Mouse (Mus musculus) embryonic facial prominence, embryonic 11.5 days (tissue): ENCODE measurements around the gene Hist1h1d. TPM values are rescaled to one million over a fixed set of nuclear protein-coding genes. Genes with fewer than 3 reads are reported as not detected.
"Not testable (repeated sequence)": the region's sequence is repeated elsewhere in the genome, so short reads cannot be mapped to it uniquely, and the experiment has no call there.

ENCODE experiments used
- ATAC-seq: fragments of 200-750 bp; cut with Nextera tagmentation; replicated peaks from 2 replicates; pipeline ENCODE4 v1.8.0; 2017; ENCODE audit warnings: low read depth; ENCODE audit not compliant: insufficient number of reproducible peaks, low FRiP score, low TSS enrichment
- DNase-seq: peaks from one replicate; pipeline ENCODE4 v3.0.0-alpha.2; 2015; ENCODE audit warnings: low spot score
- H3K27ac ChIP-seq: fragments of 300-500 bp; sonication (generic); replicated peaks from 2 replicates; pipeline ENCODE4 v1.5.1; 2014; ENCODE audit warnings: mild to moderate bottlenecking, low read depth, low read length, control low read depth
- H3K27me3 ChIP-seq: fragments of 300-500 bp; sonication (generic); 2 replicates; pipeline ENCODE4 v1.6.1; 2014; ENCODE audit warnings: mild to moderate bottlenecking, low read length, moderate library complexity, mixed read lengths; ENCODE audit not compliant: control insufficient read depth, insufficient read depth
- H3K36me3 ChIP-seq: fragments of 300-500 bp; sonication (generic); replicated peaks from 2 replicates; pipeline ENCODE4 v1.6.1; 2014; ENCODE audit warnings: low read depth, mild to moderate bottlenecking, low read length, moderate library complexity, mixed read lengths; ENCODE audit not compliant: control insufficient read depth, insufficient read depth
- H3K4me1 ChIP-seq: fragments of 300-500 bp; sonication (generic); 2 replicates; pipeline ENCODE4 v1.6.1; 2014; ENCODE audit warnings: low read length, mixed read lengths; ENCODE audit not compliant: control insufficient read depth, insufficient read depth
- H3K4me2 ChIP-seq: fragments of 300-500 bp; sonication (generic); 2 replicates; pipeline ENCODE4 v1.6.1; 2014; ENCODE audit warnings: low read depth, mild to moderate bottlenecking, control low read depth, low read length, moderate library complexity
- H3K4me3 ChIP-seq: fragments of 300-500 bp; sonication (generic); 2 replicates; pipeline ENCODE4 v1.5.1; 2014; ENCODE audit warnings: low read depth, low read length, control low read depth
- H3K9ac ChIP-seq: fragments of 300-500 bp; sonication (generic); replicated peaks from 2 replicates; pipeline ENCODE4 v1.6.1; 2014; ENCODE audit warnings: mild to moderate bottlenecking, control low read depth, low read length
- H3K9me3 ChIP-seq: fragments of 300-500 bp; sonication (generic); replicated peaks from 2 replicates; pipeline ENCODE4 v1.6.1; 2016; ENCODE audit warnings: mild to moderate bottlenecking, low read length, inconsistent platforms, mixed read lengths; ENCODE audit not compliant: control insufficient read depth
- WGBS: fragments of 180-500 bp; shearing (Covaris S2); extraction: QIAGEN DNeasy Blood & Tissue Kit; methylation state at CpG from one replicate; pipeline ENCODE4 v1.1.7; 2014; 5-methylcytosine and 5-hydroxymethylcytosine counted together
- polyA plus RNA-seq: library from polyadenylated mRNA; unstranded; fragments of >200 nt; fragmentation: Nextera tagmentation; extraction: Ambion mirVana; gene quantifications from 2 replicates; pipeline ENCODE4 v1.2.1, GENCODE M21; 2014

Gene Hist1h1d
- polyA plus RNA-seq, 1 experiment from 2014 or later: 0.53 TPM

DNA sequence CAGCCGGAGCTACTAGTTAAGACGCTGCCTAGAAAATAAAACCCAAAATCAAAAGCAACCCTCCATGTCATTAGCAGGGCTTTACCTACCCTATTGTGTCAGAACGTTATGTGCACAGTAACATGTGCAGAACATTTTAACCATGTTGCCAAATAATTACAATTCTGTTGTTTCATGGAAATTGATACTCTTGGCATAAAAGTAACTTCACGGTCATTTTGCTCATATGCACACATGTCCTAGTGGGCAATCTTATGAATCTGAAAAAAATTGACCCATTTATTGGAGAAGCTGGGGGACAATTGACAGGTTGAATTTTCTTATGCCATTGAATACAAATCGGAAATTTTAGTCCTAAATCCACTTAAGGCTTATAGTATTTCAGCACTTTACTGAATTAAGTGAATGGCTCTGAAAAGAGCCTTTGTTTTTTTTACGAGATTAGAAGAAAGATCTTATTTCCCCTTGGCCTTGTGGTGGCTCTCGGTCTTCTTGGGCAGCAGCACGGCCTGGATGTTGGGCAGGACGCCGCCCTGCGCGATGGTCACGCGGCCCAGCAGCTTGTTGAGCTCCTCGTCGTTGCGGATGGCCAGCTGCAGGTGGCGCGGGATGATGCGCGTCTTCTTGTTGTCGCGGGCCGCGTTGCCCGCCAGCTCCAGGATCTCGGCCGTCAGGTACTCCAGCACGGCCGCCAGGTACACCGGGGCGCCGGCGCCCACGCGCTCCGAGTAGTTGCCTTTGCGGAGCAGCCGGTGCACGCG is 17.4 kb downstream of the Hist1h1d start:
- WGBS: 1% methylated on average over 19 of the region's 41 CpGs
- H3K36me3 ChIP-seq, H3K27me3 ChIP-seq, H3K9me3 ChIP-seq, ATAC-seq, H3K4me1 ChIP-seq: not testable (repeated sequence)
- Histone ChIP-seq H3K27ac (peak overlapping the region; percentile 93), H3K4me3 (peak overlapping the region; percentile 32), H3K4me2 (peak overlapping the region; percentile 39), H3K9ac (peak overlapping the region; percentile 51)
- peak; percentile 69 for DNase-seq

DNA sequence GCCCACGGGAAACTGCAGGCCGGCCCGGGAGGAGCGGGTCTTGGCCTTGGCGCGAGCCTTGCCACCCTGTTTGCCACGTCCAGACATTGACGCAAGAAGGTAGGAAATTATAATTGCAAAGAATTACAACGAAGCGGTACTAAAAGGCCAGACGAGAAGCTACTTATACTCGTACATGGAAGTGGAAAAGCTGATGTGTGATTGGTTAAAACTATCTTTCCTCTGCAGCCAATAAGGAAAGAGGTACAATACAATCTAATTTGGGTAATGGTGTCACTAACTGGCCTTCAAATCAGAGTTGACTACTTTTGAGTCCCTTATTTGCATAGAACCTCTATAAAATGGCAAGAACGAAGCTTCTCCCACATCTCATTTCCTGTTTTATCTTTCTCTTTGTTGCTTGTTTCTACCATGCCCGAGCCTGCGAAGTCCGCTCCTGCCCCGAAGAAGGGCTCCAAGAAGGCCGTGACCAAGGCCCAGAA is 18.0 kb downstream of the Hist1h1d start, which contains the start of the genes Hist1h2ae and Hist1h2bg:
TSS of gene Hist1h2ae (minus strand) at position 199 of the 482 bp plus-strand sequence.
TSS of gene Hist1h2bg (plus strand) at position 375 of the 482 bp plus-strand sequence.
- Histone ChIP-seq H3K36me3 (no peaks in the 10 kb centered on the region), H3K9ac (peak within 1 kb of the TSS; percentile 77), H3K9me3 (no peaks in the 10 kb centered on the region), H3K4me3 (peak within 1 kb of the TSS; percentile 46), H3K27ac (peak within 1 kb of the TSS; percentile 95), H3K4me2 (peak within 1 kb of the TSS; percentile 71), H3K4me1 (no peaks in the 10 kb centered on the region), H3K27me3 (no peaks in the 10 kb centered on the region)
- WGBS: under 1% methylated on average over 18 of the region's 18 CpGs
- DNase-seq (peak; percentile 92), ATAC-seq (peak; percentile 86)

DNA sequence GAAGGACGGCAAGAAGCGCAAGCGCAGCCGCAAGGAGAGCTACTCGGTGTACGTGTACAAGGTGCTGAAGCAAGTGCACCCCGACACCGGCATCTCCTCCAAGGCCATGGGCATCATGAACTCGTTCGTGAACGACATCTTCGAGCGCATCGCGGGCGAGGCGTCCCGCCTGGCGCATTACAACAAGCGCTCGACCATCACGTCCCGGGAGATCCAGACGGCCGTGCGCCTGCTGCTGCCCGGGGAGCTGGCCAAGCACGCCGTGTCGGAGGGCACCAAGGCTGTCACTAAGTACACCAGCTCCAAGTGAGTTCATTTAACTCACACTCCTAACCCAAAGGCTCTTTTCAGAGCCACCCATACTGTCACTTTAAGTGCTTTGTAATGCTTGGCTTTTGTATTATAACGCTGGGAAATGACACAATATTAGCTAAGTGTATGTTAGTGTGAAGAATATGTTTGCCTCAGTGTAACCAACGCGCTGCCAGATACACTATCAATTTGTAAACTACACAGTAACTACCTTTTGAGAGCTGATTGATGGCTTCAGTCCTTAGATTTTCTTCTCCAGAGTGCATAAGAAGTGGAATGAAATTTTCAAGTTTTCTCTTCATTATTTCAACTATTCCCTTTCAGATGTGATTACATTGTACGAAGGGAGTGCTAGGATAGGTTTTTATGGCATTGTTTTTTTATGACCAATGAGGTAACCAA is 18.6 kb downstream of the Hist1h1d start:
- H3K4me1 ChIP-seq, H3K36me3 ChIP-seq, H3K9me3 ChIP-seq, ATAC-seq, H3K27me3 ChIP-seq: not testable (repeated sequence)
- DNase-seq: peak; percentile 63
- peak overlapping the region; percentile 77 for H3K9ac ChIP-seq
- H3K4me3 ChIP-seq: peak overlapping the region; percentile 46
- 1% methylated on average over 11 of the region's 34 CpGs for WGBS
- H3K4me2 ChIP-seq: peak overlapping the region; percentile 71
- peak overlapping the region; percentile 95 for H3K27ac ChIP-seq

DNA sequence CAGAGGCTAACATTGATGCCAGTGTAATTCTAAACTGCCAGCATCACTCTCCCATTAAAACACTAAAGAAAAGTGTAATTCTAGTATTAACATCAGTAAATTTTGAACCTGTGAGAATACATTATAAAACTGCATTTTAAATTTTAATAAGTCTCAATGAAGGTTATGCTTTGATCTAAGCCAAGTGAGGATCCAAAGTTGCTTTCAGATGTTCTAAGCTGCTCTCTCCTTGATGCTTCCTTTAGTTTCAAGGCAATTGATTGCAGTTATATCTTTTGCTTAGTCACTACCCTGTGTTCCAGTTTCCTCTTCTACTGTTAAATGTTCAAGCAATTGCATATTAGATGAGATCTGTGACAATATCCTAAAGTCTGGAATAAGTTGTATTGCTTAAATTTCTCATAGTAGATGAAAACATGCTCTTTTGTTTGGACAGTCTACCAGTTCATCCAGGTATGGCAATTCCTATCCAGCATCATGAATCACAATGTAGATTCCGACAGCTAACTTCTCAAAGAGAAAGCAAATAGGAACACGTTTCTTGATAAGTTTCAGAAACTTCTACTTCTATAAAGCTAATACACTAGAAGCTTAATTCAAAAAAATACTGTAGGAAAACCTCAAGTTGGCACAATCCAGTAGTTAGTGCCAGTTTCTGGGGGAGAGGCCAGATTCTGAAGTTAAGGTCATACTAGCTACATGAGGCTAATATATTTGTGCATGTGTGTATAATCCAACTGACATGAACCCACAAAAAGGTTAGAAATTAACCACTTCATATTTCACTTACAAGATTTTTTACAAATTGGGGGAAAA is 19.4 kb downstream of the Hist1h1d start:
- peak; percentile 68 for DNase-seq
- H3K9ac ChIP-seq: peak overlapping the region; percentile 77
- H3K36me3 ChIP-seq: no peaks in the 10 kb centered on the region
- no peaks in the 10 kb centered on the region for H3K9me3 ChIP-seq
- H3K27ac ChIP-seq: peak overlapping the region; percentile 95
- no peak for ATAC-seq
- peak overlapping the region; percentile 71 for H3K4me2 ChIP-seq
- H3K4me1 ChIP-seq: no peaks in the 10 kb centered on the region
- 41% methylated on average over 2 of the region's 2 CpGs for WGBS
- H3K27me3 ChIP-seq: no peaks in the 10 kb centered on the region
- H3K4me3 ChIP-seq: peak overlapping the region; percentile 46

DNA sequence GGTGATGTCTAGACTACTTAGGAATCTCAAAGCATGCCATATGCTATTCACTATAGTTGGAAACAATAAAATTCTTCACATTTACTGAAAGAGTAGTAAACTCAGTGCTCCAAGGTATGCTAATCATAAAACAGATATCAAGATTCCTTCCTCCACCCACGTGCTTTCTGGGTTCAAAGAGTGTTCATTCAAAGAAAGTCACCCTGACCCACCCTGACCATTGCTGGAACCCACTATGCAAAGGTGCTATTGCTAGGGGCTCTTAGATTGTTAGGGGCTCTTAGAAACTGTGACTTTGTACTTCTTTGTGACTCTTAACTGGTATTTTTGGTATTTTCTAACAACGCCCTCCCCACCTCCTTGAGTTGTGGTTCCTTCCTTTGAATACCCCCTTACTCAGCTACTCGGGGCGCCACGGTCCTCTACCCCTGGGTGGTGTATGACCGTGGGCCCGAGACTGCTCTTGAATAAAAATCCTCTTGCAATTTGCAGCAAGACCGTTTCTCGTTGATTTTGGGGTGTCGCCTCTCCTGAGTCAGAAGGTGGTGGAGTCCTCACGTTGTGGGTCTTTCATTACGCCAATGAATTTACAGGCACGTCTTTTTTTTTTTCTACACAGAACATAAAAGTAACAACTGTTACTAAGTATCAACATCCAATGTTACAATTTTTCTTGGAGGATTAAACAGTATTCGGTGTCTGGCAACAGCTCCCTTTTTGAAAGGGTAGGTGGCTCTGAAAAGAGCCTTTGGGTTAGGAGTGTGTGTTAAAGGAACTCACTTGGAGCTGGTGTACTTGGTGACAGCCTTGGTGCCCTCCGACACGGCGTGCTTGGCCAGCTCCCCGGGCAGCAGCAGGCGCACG is 20.2 kb downstream of the Hist1h1d start:
- H3K4me2 ChIP-seq: peak overlapping the region; percentile 71
- H3K9ac ChIP-seq: peak overlapping the region; percentile 68
- not testable (repeated sequence) for DNase-seq, H3K36me3 ChIP-seq, H3K27me3 ChIP-seq, ATAC-seq, H3K4me1 ChIP-seq, H3K9me3 ChIP-seq
- 11% methylated on average over 17 of the region's 20 CpGs for WGBS
- H3K4me3 ChIP-seq: peak overlapping the region; percentile 46
- peak overlapping the region; percentile 95 for H3K27ac ChIP-seq

DNA sequence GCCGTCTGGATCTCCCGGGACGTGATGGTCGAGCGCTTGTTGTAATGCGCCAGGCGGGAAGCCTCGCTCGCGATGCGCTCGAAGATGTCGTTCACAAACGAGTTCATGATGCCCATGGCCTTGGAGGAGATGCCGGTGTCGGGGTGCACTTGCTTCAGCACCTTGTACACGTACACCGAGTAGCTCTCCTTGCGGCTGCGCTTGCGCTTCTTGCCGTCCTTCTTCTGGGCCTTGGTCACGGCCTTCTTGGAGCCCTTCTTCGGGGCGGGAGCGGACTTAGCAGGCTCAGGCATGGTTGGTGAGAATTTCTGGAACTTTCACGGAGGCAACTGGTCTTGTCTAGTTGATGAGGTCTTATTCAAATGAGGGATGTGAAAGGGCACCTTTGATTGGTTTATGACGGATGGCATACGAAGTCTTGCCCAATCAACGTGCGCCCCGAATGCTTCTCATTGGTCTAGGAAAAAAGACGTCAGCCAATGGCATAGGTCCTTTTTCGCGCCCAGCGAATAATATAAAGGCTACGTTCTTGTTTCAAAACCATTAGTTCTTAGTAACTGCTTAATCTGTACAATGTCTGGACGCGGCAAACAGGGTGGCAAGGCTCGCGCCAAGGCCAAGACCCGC is 20.9 kb downstream of the Hist1h1d start, which contains the start of the genes Hist1h2bf and Hist1h2ad:
TSS of gene Hist1h2bf (minus strand) at position 299 of the 627 bp plus-strand sequence.
TSS of gene Hist1h2ad (plus strand) at position 484 of the 627 bp plus-strand sequence.
- not testable (repeated sequence) for H3K9me3 ChIP-seq, H3K36me3 ChIP-seq, H3K4me1 ChIP-seq, H3K27me3 ChIP-seq
- Histone ChIP-seq H3K4me3 (peak within 1 kb of the TSS; percentile 46), H3K27ac (peak within 1 kb of the TSS; percentile 95), H3K9ac (peak within 1 kb of the TSS; percentile 68), H3K4me2 (peak within 1 kb of the TSS; percentile 71)
- ATAC-seq: peak; percentile 92
- DNase-seq: peak; percentile 98
- WGBS: 0% methylated on average over 19 of the region's 42 CpGs
